Mouse (Mus musculus) 3T3-L1 (cell line): Measurements from ENCODE around the gene 1700001K19Rik.
"Not testable (repeated sequence)": the region's sequence is repeated elsewhere in the genome, so short reads cannot be mapped to it uniquely, and the experiment has no call there.

Source experiments
- DNase-seq: peaks from one replicate; pipeline ENCODE4 v3.0.0-alpha.2; 2015; ENCODE audit warnings: low read depth, low spot score

Gene 1700001K19Rik

GRCm38 (mm10) chr12:110682561-110683299 is at the start of gene 1700001K19Rik:
TSS of gene 1700001K19Rik (minus strand) at chr12:110682619.
- DNase-seq: no peak

- no peak for DNase-seq
Observed at GRCm38 (mm10) chr12:110726428-110726827, 44.0 kb upstream of the 1700001K19Rik start.

GRCm38 (mm10) chr12:110725489-110725888 is 43.1 kb upstream of the 1700001K19Rik start:
- DNase-seq: peak; percentile 50

- no peak for DNase-seq
Observed at GRCm38 (mm10) chr12:110725051-110725450, 42.6 kb upstream of the 1700001K19Rik start.

GRCm38 (mm10) chr12:110716004-110716403 is 33.6 kb upstream of the 1700001K19Rik start:
- DNase-seq: no peak

GRCm38 (mm10) chr12:110714215-110714614 is 31.8 kb upstream of the 1700001K19Rik start:
- DNase-seq: no peak

- DNase-seq: no peak
Observed at GRCm38 (mm10) chr12:110713784-110714183, 31.4 kb upstream of the 1700001K19Rik start.

GRCm38 (mm10) chr12:110711270-110711669 is 28.9 kb upstream of the 1700001K19Rik start:
- DNase-seq: peak; percentile 59

GRCm38 (mm10) chr12:110707451-110707850 is 25.0 kb upstream of the 1700001K19Rik start:
- no peak for DNase-seq

- DNase-seq: no peak
Observed at GRCm38 (mm10) chr12:110706337-110707231, 24.2 kb upstream of the 1700001K19Rik start.

- DNase-seq: not testable (repeated sequence)
Observed at GRCm38 (mm10) chr12:110705419-110705818, 23.0 kb upstream of the 1700001K19Rik start.

GRCm38 (mm10) chr12:110703682-110704081 is 21.3 kb upstream of the 1700001K19Rik start:
- DNase-seq: no peak

GRCm38 (mm10) chr12:110703008-110703471 is 20.6 kb upstream of the 1700001K19Rik start:
- peak; percentile 97 for DNase-seq

- no peak for DNase-seq
Observed at GRCm38 (mm10) chr12:110702556-110702955, 20.1 kb upstream of the 1700001K19Rik start, which contains the start of gene Hsp90aa1. TSS of gene Hsp90aa1 (minus strand) at chr12:110702728.

GRCm38 (mm10) chr12:110701363-110701762 is 18.9 kb upstream of the 1700001K19Rik start:
- DNase-seq: peak; percentile 56

GRCm38 (mm10) chr12:110700730-110701129 is 18.3 kb upstream of the 1700001K19Rik start:
- no peak for DNase-seq

- DNase-seq: no peak
Observed at GRCm38 (mm10) chr12:110699171-110699547, 16.7 kb upstream of the 1700001K19Rik start.

GRCm38 (mm10) chr12:110698523-110699170 is 16.2 kb upstream of the 1700001K19Rik start:
- no peak for DNase-seq

GRCm38 (mm10) chr12:110698080-110698479 is 15.7 kb upstream of the 1700001K19Rik start:
- no peak for DNase-seq

- no peak for DNase-seq
Observed at GRCm38 (mm10) chr12:110697457-110697856, 15.0 kb upstream of the 1700001K19Rik start.

GRCm38 (mm10) chr12:110696975-110697400 is 14.6 kb upstream of the 1700001K19Rik start:
- DNase-seq: no peak
